Mouse (Mus musculus) cerebellum, postnatal 14 days (tissue): ENCODE measurements around the gene Neurod2.
A peak's percentile ranks its signal among the peaks of the same experiment; 100 is the strongest.

Source experiments
- DNase-seq, 2 experiments: peaks; one replicate each; pipeline ENCODE4 v3.0.0; 2021; ENCODE audit warnings: mixed read lengths in 2 of 2

Gene Neurod2

GRCm38 (mm10) chr11:98353651-98354211 lies 24.3 kb upstream of the Neurod2 start:
- no peak for DNase-seq

GRCm38 (mm10) chr11:98352272-98352990 lies 23.0 kb upstream of the Neurod2 start:
- DNase-seq, result no peak

- peak in 1 of 2 experiments; percentile 18 for DNase-seq
Measured at GRCm38 (mm10) chr11:98349308-98349707, 19.9 kb upstream of the Neurod2 start.

GRCm38 (mm10) chr11:98348083-98348961 lies 18.9 kb upstream of the Neurod2 start, which contains the start of gene Ppp1r1b:
TSS of gene Ppp1r1b (plus strand) at chr11:98348404.
- DNase-seq, result peak; percentile 79 to 83

- peak in 1 of 2 experiments; percentile 56 for DNase-seq
Measured at GRCm38 (mm10) chr11:98347385-98348082, 18.1 kb upstream of the Neurod2 start.

GRCm38 (mm10) chr11:98346168-98346567 lies 16.7 kb upstream of the Neurod2 start:
- DNase-seq, result no peak

GRCm38 (mm10) chr11:98345253-98345652 lies 15.8 kb upstream of the Neurod2 start:
- DNase-seq, result peak; percentile 95 to 96

GRCm38 (mm10) chr11:98342000-98342945 lies 12.8 kb upstream of the Neurod2 start:
- peak; percentile 99 for DNase-seq

- DNase-seq, result peak in 1 of 2 experiments; percentile 4
Measured at GRCm38 (mm10) chr11:98341174-98341573, 11.7 kb upstream of the Neurod2 start.

GRCm38 (mm10) chr11:98340597-98340996 lies 11.1 kb upstream of the Neurod2 start:
- DNase-seq, result no peak

- peak in 1 of 2 experiments; percentile 67 for DNase-seq
Measured at GRCm38 (mm10) chr11:98339679-98340287, 10.3 kb upstream of the Neurod2 start.

- DNase-seq, result peak; percentile 68
Measured at GRCm38 (mm10) chr11:98339071-98339501, 9.6 kb upstream of the Neurod2 start.

GRCm38 (mm10) chr11:98338507-98338961 lies 9.1 kb upstream of the Neurod2 start:
- peak; percentile 90 to 93 for DNase-seq

- peak; percentile 64 to 79 for DNase-seq
Measured at GRCm38 (mm10) chr11:98336245-98337107, 7.0 kb upstream of the Neurod2 start.

- peak in 1 of 2 experiments; percentile 56 for DNase-seq
Measured at GRCm38 (mm10) chr11:98335250-98335649, 5.8 kb upstream of the Neurod2 start.

GRCm38 (mm10) chr11:98333981-98334741 lies 4.7 kb upstream of the Neurod2 start:
- peak; percentile 87 to 89 for DNase-seq

GRCm38 (mm10) chr11:98333263-98333696 lies 3.8 kb upstream of the Neurod2 start:
- DNase-seq, result peak; percentile 66 to 77

- DNase-seq, result no peak
Measured at GRCm38 (mm10) chr11:98332841-98333240, 3.4 kb upstream of the Neurod2 start.

- peak in 1 of 2 experiments; percentile 20 for DNase-seq
Measured at GRCm38 (mm10) chr11:98332186-98332585, 2.7 kb upstream of the Neurod2 start.
